Mouse (Mus musculus): ENCODE measurements around the gene Mapre3. TPM values are rescaled to one million over a fixed set of nuclear protein-coding genes. Genes with fewer than 3 reads are reported as not detected.

The Mapre3 gene
- total and polyA plus RNA-seq, 2 experiments from 2014 or later: 55.8 to 137 TPM

- Histone ChIP-seq H3K4me2 (ENCODE audit: low read depth, low read length) (peak overlapping the region; percentile 93), H3K4me1 (ENCODE audit: insufficient read depth, low read length) (peaks cover 5% of the 10 kb centered on the region; the same call in 1 of the 2 replicates), H3K4me3 (ENCODE audit: low read length) (peak overlapping the region; percentile 80), H3K27ac (peak overlapping the region; percentile 97), H3K9me3 (ENCODE audit: low read length) (no peaks in the 10 kb centered on the region), H3K27me3 (ENCODE audit: insufficient read depth, low read length) (no peaks in the 10 kb centered on the region), H3K36me3 (ENCODE audit: insufficient read depth, low read length) (peaks cover 18% of the 10 kb centered on the region), H3K9ac (replicated peaks; ENCODE audit: low read length) (peak overlapping the region; percentile 84)
- DNase-seq (ENCODE audit: low spot score): peak; percentile 97
- TF ChIP-seq CTCF (IDR thresholded peaks at IDR 0.05; ENCODE audit: low read depth): no peak
- peak; percentile 81 for ATAC-seq
- under 1% methylated on average over 28 of the region's 28 CpGs for WGBS
Observed at GRCm38 (mm10) chr5:30887858-30888336, 73.5 kb downstream of the Mapre3 start.

- Histone ChIP-seq H3K4me3 (ENCODE audit: low read length) (peak within 1 kb of the TSS; percentile 80), H3K36me3 (ENCODE audit: insufficient read depth, low read length) (peaks cover 24% of the 10 kb centered on the region), H3K27ac (peak within 1 kb of the TSS; percentile 97), H3K4me1 (ENCODE audit: insufficient read depth, low read length) (peaks cover 5% of the 10 kb centered on the region; the same call in 1 of the 2 replicates), H3K27me3 (ENCODE audit: insufficient read depth, low read length) (no peaks in the 10 kb centered on the region), H3K9ac (replicated peaks; ENCODE audit: low read length) (peak within 1 kb of the TSS; percentile 84), H3K9me3 (ENCODE audit: low read length) (no peaks in the 10 kb centered on the region), H3K4me2 (ENCODE audit: low read depth, low read length) (peak within 1 kb of the TSS; percentile 93)
- no peak for TF ChIP-seq CTCF (IDR thresholded peaks at IDR 0.05; ENCODE audit: low read depth)
- ATAC-seq (peak; percentile 93), DNase-seq (ENCODE audit: low spot score) (peak; percentile 97)
- under 1% methylated on average over 39 of the region's 42 CpGs for WGBS
Observed at GRCm38 (mm10) chr5:30888337-30889087, 74.1 kb downstream of the Mapre3 start, which contains the start of gene Agbl5. TSS of gene Agbl5 (plus strand) at chr5:30888694.

GRCm38 (mm10) chr5:30889088-30889754 lies 74.8 kb downstream of the Mapre3 start:
- DNase-seq (ENCODE audit: low spot score) (no peak), ATAC-seq (peak; percentile 34)
- H3K27ac ChIP-seq: peak overlapping the region; percentile 97
- H3K4me2 ChIP-seq (ENCODE audit: low read depth, low read length): peak overlapping the region; percentile 93
- 2% methylated on average over 30 of the region's 42 CpGs for WGBS
- no peak for TF ChIP-seq CTCF (IDR thresholded peaks at IDR 0.05; ENCODE audit: low read depth)
- H3K9me3 ChIP-seq (ENCODE audit: low read length): no peaks in the 10 kb centered on the region
- peak overlapping the region; percentile 84 for H3K9ac ChIP-seq (replicated peaks; ENCODE audit: low read length)
- H3K36me3 ChIP-seq (ENCODE audit: insufficient read depth, low read length): peaks cover 28% of the 10 kb centered on the region
- H3K27me3 ChIP-seq (ENCODE audit: insufficient read depth, low read length): no peaks in the 10 kb centered on the region
- peak overlapping the region; percentile 80 for H3K4me3 ChIP-seq (ENCODE audit: low read length)
- peaks cover 5% of the 10 kb centered on the region; the same call in 1 of the 2 replicates for H3K4me1 ChIP-seq (ENCODE audit: insufficient read depth, low read length)

- 84% methylated on average over 7 of the region's 7 CpGs for WGBS
- 0 out of 2 replicates have a peak overlapping the region, but pooled peaks have one; percentile 97 for H3K27ac ChIP-seq
- ATAC-seq: no peak
Observed at GRCm38 (mm10) chr5:30890375-30890774, 75.9 kb downstream of the Mapre3 start.

GRCm38 (mm10) chr5:30901860-30902259 lies 87.4 kb downstream of the Mapre3 start:
- ATAC-seq (no peak), DNase-seq (ENCODE audit: low spot score) (no peak)
- peaks cover 19% of the 10 kb centered on the region for H3K36me3 ChIP-seq (ENCODE audit: insufficient read depth, low read length)
- H3K9ac ChIP-seq (replicated peaks; ENCODE audit: low read length): no peak overlapping the region
- no peak for TF ChIP-seq CTCF (IDR thresholded peaks at IDR 0.05; ENCODE audit: low read depth)
- H3K4me3 ChIP-seq (ENCODE audit: low read length): no peak overlapping the region
- no peak overlapping the region for H3K4me2 ChIP-seq (ENCODE audit: low read depth, low read length)
- WGBS: 95% methylated on average over 5 of the region's 5 CpGs
- no peak overlapping the region for H3K27ac ChIP-seq
- H3K9me3 ChIP-seq (ENCODE audit: low read length): no peaks in the 10 kb centered on the region
- H3K4me1 ChIP-seq (ENCODE audit: insufficient read depth, low read length): peaks cover 4% of the 10 kb centered on the region; the same call in 1 of the 2 replicates
- H3K27me3 ChIP-seq (ENCODE audit: insufficient read depth, low read length): no peaks in the 10 kb centered on the region

More at GRCm38 (mm10) chr5:30890375-30890774, 75.9 kb downstream of the Mapre3 start:
- Histone ChIP-seq H3K9me3 (ENCODE audit: low read length) (no peaks in the 10 kb centered on the region), H3K4me3 (ENCODE audit: low read length) (no peak overlapping the region), H3K9ac (replicated peaks; ENCODE audit: low read length) (peak overlapping the region; percentile 84; the same call in 1 of the 2 replicates), H3K4me1 (ENCODE audit: insufficient read depth, low read length) (peaks cover 5% of the 10 kb centered on the region; the same call in 1 of the 2 replicates), H3K36me3 (ENCODE audit: insufficient read depth, low read length) (peaks cover 40% of the 10 kb centered on the region), H3K27me3 (ENCODE audit: insufficient read depth, low read length) (no peaks in the 10 kb centered on the region), H3K4me2 (ENCODE audit: low read depth, low read length) (peak overlapping the region; percentile 93)
- TF ChIP-seq CTCF (IDR thresholded peaks at IDR 0.05; ENCODE audit: low read depth): no peak
- DNase-seq (ENCODE audit: low spot score): no peak

GRCm38 (mm10) chr5:30907413-30908059 lies 93.1 kb downstream of the Mapre3 start, which contains the start of gene Ost4:
TSS of gene Ost4 (minus strand) at chr5:30907788.
- Histone ChIP-seq H3K4me3 (ENCODE audit: low read length) (peak within 1 kb of the TSS; percentile 62), H3K27me3 (ENCODE audit: insufficient read depth, low read length) (no peaks in the 10 kb centered on the region), H3K9me3 (ENCODE audit: low read length) (no peaks in the 10 kb centered on the region), H3K4me1 (ENCODE audit: insufficient read depth, low read length) (peaks cover 4% of the 10 kb centered on the region), H3K36me3 (ENCODE audit: insufficient read depth, low read length) (peaks cover 10% of the 10 kb centered on the region), H3K9ac (replicated peaks; ENCODE audit: low read length) (peak within 1 kb of the TSS; percentile 73), H3K4me2 (ENCODE audit: low read depth, low read length) (peak within 1 kb of the TSS; percentile 66), H3K27ac (peak within 1 kb of the TSS; percentile 86)
- DNase-seq (ENCODE audit: low spot score) (peak; percentile 97), ATAC-seq (peak; percentile 97)
- under 1% methylated on average over 58 of the region's 58 CpGs for WGBS
- no peak; the same call in 1 of the 2 replicates for TF ChIP-seq CTCF (IDR thresholded peaks at IDR 0.05; ENCODE audit: low read depth)
